Mouse (Mus musculus) neural tube, embryonic 13.5 days (tissue): Measurements from ENCODE around the gene Rps11. TPM values are rescaled to one million over a fixed set of nuclear protein-coding genes. Genes with fewer than 3 reads are reported as not detected.

Source experiments
- ATAC-seq: fragments of 200-750 bp; cut with Nextera tagmentation; 2 replicates; pipeline ENCODE4 v1.8.0; 2017; ENCODE audit warnings: low read depth, mild to moderate bottlenecking, moderate TSS enrichment, moderate library complexity
- H3K27ac ChIP-seq: fragments of 300-500 bp; sonication (generic); replicated peaks from 2 replicates; pipeline ENCODE4 v1.5.1; 2015; ENCODE audit warnings: moderate library complexity, mild to moderate bottlenecking, inconsistent platforms
- H3K27me3 ChIP-seq: fragments of 300-500 bp; sonication (generic); 2 replicates; pipeline ENCODE4 v1.6.1; 2015; ENCODE audit warnings: mild to moderate bottlenecking, inconsistent platforms
- H3K36me3 ChIP-seq: fragments of 300-500 bp; sonication (generic); 2 replicates; pipeline ENCODE4 v1.6.1; 2015; ENCODE audit warnings: mild to moderate bottlenecking, inconsistent platforms
- H3K4me1 ChIP-seq: fragments of 300-500 bp; sonication (generic); replicated peaks from 2 replicates; pipeline ENCODE4 v1.6.1; 2015; ENCODE audit warnings: inconsistent platforms
- H3K4me2 ChIP-seq: fragments of 300-500 bp; sonication (generic); 2 replicates; pipeline ENCODE4 v1.6.1; 2015; ENCODE audit warnings: inconsistent platforms, mild to moderate bottlenecking, moderate library complexity
- H3K4me3 ChIP-seq: fragments of 300-500 bp; sonication (generic); 2 replicates; pipeline ENCODE4 v1.5.1; 2015; ENCODE audit warnings: mild to moderate bottlenecking, inconsistent platforms
- H3K9ac ChIP-seq: fragments of 300-500 bp; sonication (generic); 2 replicates; pipeline ENCODE4 v1.6.1; 2015; ENCODE audit warnings: moderate library complexity, mild to moderate bottlenecking, inconsistent platforms
- H3K9me3 ChIP-seq: fragments of 300-500 bp; sonication (generic); 2 replicates; pipeline ENCODE4 v1.6.1; 2016; ENCODE audit warnings: inconsistent platforms
- WGBS: fragments of 180-500 bp; shearing (Covaris S2); methylation state at CpG from one replicate; pipeline ENCODE4 v1.1.7; 2015; 5-methylcytosine and 5-hydroxymethylcytosine counted together
- polyA plus RNA-seq: library from polyadenylated mRNA; unstranded; fragments of >200 nt; fragmentation: Nextera tagmentation; extraction: Ambion mirVana; gene quantifications from 2 replicates; pipeline ENCODE4 v1.2.1, GENCODE M21; 2015

The Rps11 gene
- polyA plus RNA-seq, 1 experiment from 2014 or later, result 971 TPM

- peaks cover 17% of the 10 kb centered on the region; the same call in 1 of the 2 replicates for H3K36me3 ChIP-seq
- no peak overlapping the region for H3K9ac ChIP-seq
- H3K4me1 ChIP-seq, result peaks cover 15% of the 10 kb centered on the region; the same call in 1 of the 2 replicates
- no peak overlapping the region for H3K27ac ChIP-seq
- H3K4me2 ChIP-seq, result no peak overlapping the region
- no peaks in the 10 kb centered on the region for H3K9me3 ChIP-seq
- 83% methylated on average over 1 of the region's 1 CpGs for WGBS
- ATAC-seq, result no peak
- peaks cover 31% of the 10 kb centered on the region for H3K27me3 ChIP-seq
- no peak overlapping the region for H3K4me3 ChIP-seq
Observed at GRCm38 (mm10) chr7:45138403-45138802, 14.2 kb upstream of the Rps11 start.

GRCm38 (mm10) chr7:45137171-45138006 lies 13.2 kb upstream of the Rps11 start:
- Histone ChIP-seq H3K27me3 (peaks cover 31% of the 10 kb centered on the region), H3K4me3 (no peak overlapping the region), H3K9me3 (no peaks in the 10 kb centered on the region), H3K4me2 (no peak overlapping the region), H3K36me3 (peaks cover 9% of the 10 kb centered on the region; the same call in 1 of the 2 replicates), H3K4me1 (peaks cover 15% of the 10 kb centered on the region; the same call in 1 of the 2 replicates), H3K27ac (no peak overlapping the region), H3K9ac (0 out of 2 replicates have a peak overlapping the region, but pooled peaks have one; percentile 17)
- no peak for ATAC-seq
- 85% methylated on average over 12 of the region's 12 CpGs for WGBS

- H3K4me1 ChIP-seq, result peaks cover 15% of the 10 kb centered on the region; the same call in 1 of the 2 replicates
- H3K9ac ChIP-seq, result peak within 1 kb of the TSS; percentile 69
- no peaks in the 10 kb centered on the region for H3K9me3 ChIP-seq
- H3K27ac ChIP-seq, result 0 out of 2 replicates have a peak within 1 kb of the TSS, but pooled peaks have one; percentile 23
- H3K36me3 ChIP-seq, result no peaks in the 10 kb centered on the region
- peak within 1 kb of the TSS; percentile 68 for H3K4me2 ChIP-seq
- peaks cover 31% of the 10 kb centered on the region for H3K27me3 ChIP-seq
- 3% methylated on average over 29 of the region's 29 CpGs for WGBS
- H3K4me3 ChIP-seq, result peak within 1 kb of the TSS; percentile 47
- ATAC-seq, result peak; percentile 87
Observed at GRCm38 (mm10) chr7:45135993-45136567, 11.8 kb upstream of the Rps11 start, which contains the start of the genes Gm45713 and Flt3l. Gene Gm45713, minus strand, starts transcription at chr7:45136231. Gene Flt3l, minus strand, starts transcription at chr7:45136432.

- no peak overlapping the region for H3K4me3 ChIP-seq
- peaks cover 15% of the 10 kb centered on the region; the same call in 1 of the 2 replicates for H3K4me1 ChIP-seq
- peaks cover 31% of the 10 kb centered on the region for H3K27me3 ChIP-seq
- no peak overlapping the region for H3K27ac ChIP-seq
- H3K36me3 ChIP-seq, result no peaks in the 10 kb centered on the region
- peak overlapping the region; percentile 69; the same call in 1 of the 2 replicates for H3K9ac ChIP-seq
- H3K9me3 ChIP-seq, result no peaks in the 10 kb centered on the region
- peak overlapping the region; percentile 68 for H3K4me2 ChIP-seq
- WGBS, result 82% methylated on average over 3 of the region's 3 CpGs
- ATAC-seq, result no peak
Observed at GRCm38 (mm10) chr7:45135370-45135769, 11.1 kb upstream of the Rps11 start.

GRCm38 (mm10) chr7:45134544-45135026 lies 10.3 kb upstream of the Rps11 start:
- H3K9ac ChIP-seq, result no peak overlapping the region
- 8% methylated on average over 12 of the region's 12 CpGs for WGBS
- peaks cover 31% of the 10 kb centered on the region for H3K27me3 ChIP-seq
- no peak overlapping the region for H3K27ac ChIP-seq
- H3K4me3 ChIP-seq, result no peak overlapping the region
- H3K9me3 ChIP-seq, result no peaks in the 10 kb centered on the region
- no peak overlapping the region for H3K4me2 ChIP-seq
- no peak for ATAC-seq
- no peaks in the 10 kb centered on the region for H3K36me3 ChIP-seq
- peaks cover 19% of the 10 kb centered on the region for H3K4me1 ChIP-seq

- Histone ChIP-seq H3K27ac (no peak overlapping the region), H3K4me2 (no peak overlapping the region), H3K36me3 (no peaks in the 10 kb centered on the region), H3K4me1 (peaks cover 22% of the 10 kb centered on the region), H3K9me3 (no peaks in the 10 kb centered on the region), H3K4me3 (no peak overlapping the region), H3K27me3 (peaks cover 31% of the 10 kb centered on the region), H3K9ac (no peak overlapping the region)
- ATAC-seq, result no peak
- 75% methylated on average over 8 of the region's 8 CpGs for WGBS
Observed at GRCm38 (mm10) chr7:45133446-45134159, 9.4 kb upstream of the Rps11 start.

- H3K27ac ChIP-seq, result no peak overlapping the region
- no peak for ATAC-seq
- 81% methylated on average over 11 of the region's 11 CpGs for WGBS
- H3K4me3 ChIP-seq, result no peak overlapping the region
- H3K36me3 ChIP-seq, result peaks cover 6% of the 10 kb centered on the region
- H3K4me2 ChIP-seq, result no peak overlapping the region
- peaks cover 33% of the 10 kb centered on the region for H3K4me1 ChIP-seq
- peaks cover 17% of the 10 kb centered on the region; the same call in 1 of the 2 replicates for H3K27me3 ChIP-seq
- no peak overlapping the region for H3K9ac ChIP-seq
- no peaks in the 10 kb centered on the region for H3K9me3 ChIP-seq
Observed at GRCm38 (mm10) chr7:45131850-45132249, 7.6 kb upstream of the Rps11 start.

GRCm38 (mm10) chr7:45129776-45130512 lies 5.7 kb upstream of the Rps11 start:
- ATAC-seq, result no peak
- H3K36me3 ChIP-seq, result peaks cover 25% of the 10 kb centered on the region
- H3K4me2 ChIP-seq, result peak overlapping the region; percentile 59
- H3K27me3 ChIP-seq, result peaks cover 7% of the 10 kb centered on the region; the same call in 1 of the 2 replicates
- 48% methylated on average over 15 of the region's 15 CpGs for WGBS
- H3K4me1 ChIP-seq, result peaks cover 41% of the 10 kb centered on the region
- no peaks in the 10 kb centered on the region for H3K9me3 ChIP-seq
- peak overlapping the region; percentile 51 for H3K4me3 ChIP-seq
- H3K27ac ChIP-seq, result peak overlapping the region; percentile 96; the same call in 1 of the 2 replicates
- peak overlapping the region; percentile 73 for H3K9ac ChIP-seq

GRCm38 (mm10) chr7:45129318-45129717 lies 5.1 kb upstream of the Rps11 start:
- Histone ChIP-seq H3K27me3 (peaks cover under 1% of the 10 kb centered on the region; the same call in 1 of the 2 replicates), H3K9me3 (no peaks in the 10 kb centered on the region), H3K27ac (peak overlapping the region; percentile 96), H3K36me3 (peaks cover 28% of the 10 kb centered on the region), H3K4me2 (peak overlapping the region; percentile 59), H3K4me3 (peak overlapping the region; percentile 51), H3K9ac (peak overlapping the region; percentile 73), H3K4me1 (peaks cover 42% of the 10 kb centered on the region)
- under 1% methylated on average over 17 of the region's 17 CpGs for WGBS
- no peak for ATAC-seq

- ATAC-seq, result peak; percentile 91
Observed at GRCm38 (mm10) chr7:45128624-45129246, 4.5 kb upstream of the Rps11 start, which contains the start of gene Rpl13a. Gene Rpl13a, minus strand, starts transcription at chr7:45128761.

More at GRCm38 (mm10) chr7:45128624-45129246, 4.5 kb upstream of the Rps11 start, which contains the start of gene Rpl13a:
- Histone ChIP-seq H3K27me3 (no peaks in the 10 kb centered on the region), H3K9me3 (no peaks in the 10 kb centered on the region), H3K36me3 (peaks cover 28% of the 10 kb centered on the region), H3K4me2 (peak within 1 kb of the TSS; percentile 90), H3K4me3 (peak within 1 kb of the TSS; percentile 69), H3K27ac (peak within 1 kb of the TSS; percentile 96), H3K9ac (peak within 1 kb of the TSS; percentile 97), H3K4me1 (peaks cover 42% of the 10 kb centered on the region)
- WGBS, result under 1% methylated on average over 48 of the region's 48 CpGs
